Mouse (Mus musculus) embryonic facial prominence, embryonic 11.5 days (tissue): Measurements from ENCODE around the gene Cope. TPM values are rescaled to one million over a fixed set of nuclear protein-coding genes. Genes with fewer than 3 reads are reported as not detected.

Experiments used
- ATAC-seq: fragments of 200-750 bp; cut with Nextera tagmentation; replicated peaks from 2 replicates; pipeline ENCODE4 v1.8.0; 2017; ENCODE audit warnings: low read depth; ENCODE audit not compliant: insufficient number of reproducible peaks, low FRiP score, low TSS enrichment
- DNase-seq: peaks from one replicate; pipeline ENCODE4 v3.0.0-alpha.2; 2015; ENCODE audit warnings: low spot score
- H3K27ac ChIP-seq: fragments of 300-500 bp; sonication (generic); replicated peaks from 2 replicates; pipeline ENCODE4 v1.5.1; 2014; ENCODE audit warnings: mild to moderate bottlenecking, low read depth, low read length, control low read depth
- H3K27me3 ChIP-seq: fragments of 300-500 bp; sonication (generic); 2 replicates; pipeline ENCODE4 v1.6.1; 2014; ENCODE audit warnings: mild to moderate bottlenecking, low read length, moderate library complexity, mixed read lengths; ENCODE audit not compliant: control insufficient read depth, insufficient read depth
- H3K36me3 ChIP-seq: fragments of 300-500 bp; sonication (generic); replicated peaks from 2 replicates; pipeline ENCODE4 v1.6.1; 2014; ENCODE audit warnings: low read depth, mild to moderate bottlenecking, low read length, moderate library complexity, mixed read lengths; ENCODE audit not compliant: control insufficient read depth, insufficient read depth
- H3K4me1 ChIP-seq: fragments of 300-500 bp; sonication (generic); 2 replicates; pipeline ENCODE4 v1.6.1; 2014; ENCODE audit warnings: low read length, mixed read lengths; ENCODE audit not compliant: control insufficient read depth, insufficient read depth
- H3K4me2 ChIP-seq: fragments of 300-500 bp; sonication (generic); 2 replicates; pipeline ENCODE4 v1.6.1; 2014; ENCODE audit warnings: low read depth, mild to moderate bottlenecking, control low read depth, low read length, moderate library complexity
- H3K4me3 ChIP-seq: fragments of 300-500 bp; sonication (generic); 2 replicates; pipeline ENCODE4 v1.5.1; 2014; ENCODE audit warnings: low read depth, low read length, control low read depth
- H3K9ac ChIP-seq: fragments of 300-500 bp; sonication (generic); replicated peaks from 2 replicates; pipeline ENCODE4 v1.6.1; 2014; ENCODE audit warnings: mild to moderate bottlenecking, control low read depth, low read length
- H3K9me3 ChIP-seq: fragments of 300-500 bp; sonication (generic); replicated peaks from 2 replicates; pipeline ENCODE4 v1.6.1; 2016; ENCODE audit warnings: mild to moderate bottlenecking, low read length, inconsistent platforms, mixed read lengths; ENCODE audit not compliant: control insufficient read depth
- WGBS: fragments of 180-500 bp; shearing (Covaris S2); extraction: QIAGEN DNeasy Blood & Tissue Kit; methylation state at CpG from one replicate; pipeline ENCODE4 v1.1.7; 2014; 5-methylcytosine and 5-hydroxymethylcytosine counted together
- polyA plus RNA-seq: library from polyadenylated mRNA; unstranded; fragments of >200 nt; fragmentation: Nextera tagmentation; extraction: Ambion mirVana; gene quantifications from 2 replicates; pipeline ENCODE4 v1.2.1, GENCODE M21; 2014

Gene Cope
- polyA plus RNA-seq: 220 and 271 TPM in 2 replicates

GRCm38 (mm10) chr8:70302358-70302890 is at the start of gene Cope, which contains the start of gene Ddx49:
Gene Cope (plus strand): TSS chr8:70302518.
Gene Ddx49 (minus strand): TSS chr8:70302489.
- no peaks in the 10 kb centered on the region for H3K27me3 ChIP-seq
- WGBS: under 1% methylated on average over 40 of the region's 40 CpGs
- H3K9me3 ChIP-seq: no peaks in the 10 kb centered on the region
- ATAC-seq: peak; percentile 87
- peak within 1 kb of the TSS; percentile 74 for H3K9ac ChIP-seq
- DNase-seq: peak; percentile 97
- peak within 1 kb of the TSS; percentile 81 for H3K4me3 ChIP-seq
- H3K36me3 ChIP-seq: peaks cover 7% of the 10 kb centered on the region
- H3K4me1 ChIP-seq: peaks cover 4% of the 10 kb centered on the region; the same call in 1 of the 2 replicates
- peak within 1 kb of the TSS; percentile 6; the same call in 1 of the 2 replicates for H3K27ac ChIP-seq
- peak within 1 kb of the TSS; percentile 80 for H3K4me2 ChIP-seq

GRCm38 (mm10) chr8:70254628-70255027 is 47.7 kb upstream of the Cope start:
- no peaks in the 10 kb centered on the region for H3K27me3 ChIP-seq
- H3K9ac ChIP-seq: no peak overlapping the region
- H3K4me2 ChIP-seq: no peak overlapping the region
- H3K27ac ChIP-seq: no peak overlapping the region
- H3K4me3 ChIP-seq: no peak overlapping the region
- H3K9me3 ChIP-seq: no peaks in the 10 kb centered on the region
- WGBS: 84% methylated on average over 1 of the region's 1 CpGs
- H3K36me3 ChIP-seq: peaks cover 32% of the 10 kb centered on the region
- ATAC-seq (no peak), DNase-seq (no peak)
- H3K4me1 ChIP-seq: no peaks in the 10 kb centered on the region

- peaks cover 42% of the 10 kb centered on the region for H3K36me3 ChIP-seq
- no peak for ATAC-seq
These were observed 44.9 kb upstream of the Cope start for GRCm38 (mm10) chr8:70257456-70257855.

GRCm38 (mm10) chr8:70258600-70258999 is 43.7 kb upstream of the Cope start:
- H3K36me3 ChIP-seq: peaks cover 41% of the 10 kb centered on the region
- H3K9me3 ChIP-seq: no peaks in the 10 kb centered on the region
- 96% methylated on average over 5 of the region's 5 CpGs for WGBS

More at GRCm38 (mm10) chr8:70257456-70257855, 44.9 kb upstream of the Cope start:
- WGBS: 89% methylated on average over 3 of the region's 3 CpGs
- no peak for DNase-seq
- Histone ChIP-seq H3K4me1 (no peaks in the 10 kb centered on the region), H3K4me2 (no peak overlapping the region), H3K27me3 (no peaks in the 10 kb centered on the region), H3K9ac (no peak overlapping the region), H3K4me3 (no peak overlapping the region), H3K9me3 (no peaks in the 10 kb centered on the region), H3K27ac (no peak overlapping the region)

GRCm38 (mm10) chr8:70259043-70259442 is 43.3 kb upstream of the Cope start:
- WGBS: 88% methylated on average over 2 of the region's 2 CpGs

More at GRCm38 (mm10) chr8:70258600-70258999, 43.7 kb upstream of the Cope start:
- Histone ChIP-seq H3K4me1 (no peaks in the 10 kb centered on the region), H3K27me3 (no peaks in the 10 kb centered on the region), H3K27ac (no peak overlapping the region), H3K9ac (no peak overlapping the region), H3K4me2 (no peak overlapping the region), H3K4me3 (no peak overlapping the region)
- ATAC-seq (no peak), DNase-seq (no peak)

GRCm38 (mm10) chr8:70267674-70268073 is 34.6 kb upstream of the Cope start:
- Histone ChIP-seq H3K4me1 (no peaks in the 10 kb centered on the region), H3K4me2 (no peak overlapping the region), H3K4me3 (no peak overlapping the region), H3K27me3 (no peaks in the 10 kb centered on the region), H3K9ac (no peak overlapping the region), H3K9me3 (no peaks in the 10 kb centered on the region), H3K36me3 (peaks cover 5% of the 10 kb centered on the region), H3K27ac (no peak overlapping the region)
- no peak for DNase-seq
- WGBS: 87% methylated on average over 3 of the region's 3 CpGs
- ATAC-seq: no peak

More at GRCm38 (mm10) chr8:70259043-70259442, 43.3 kb upstream of the Cope start:
- Histone ChIP-seq H3K9me3 (no peaks in the 10 kb centered on the region), H3K9ac (no peak overlapping the region), H3K27me3 (no peaks in the 10 kb centered on the region), H3K4me2 (no peak overlapping the region), H3K4me1 (no peaks in the 10 kb centered on the region), H3K27ac (no peak overlapping the region), H3K4me3 (no peak overlapping the region), H3K36me3 (peaks cover 41% of the 10 kb centered on the region)
- DNase-seq: no peak
- no peak for ATAC-seq

GRCm38 (mm10) chr8:70268311-70268710 is 34.0 kb upstream of the Cope start:
- Histone ChIP-seq H3K4me1 (no peaks in the 10 kb centered on the region), H3K27me3 (no peaks in the 10 kb centered on the region), H3K4me3 (no peak overlapping the region), H3K27ac (no peak overlapping the region), H3K9ac (no peak overlapping the region), H3K36me3 (peaks cover 4% of the 10 kb centered on the region), H3K4me2 (no peak overlapping the region), H3K9me3 (no peaks in the 10 kb centered on the region)
- ATAC-seq: no peak
- 57% methylated on average over 5 of the region's 5 CpGs for WGBS
- DNase-seq: no peak

- no peak overlapping the region for H3K9ac ChIP-seq
- H3K36me3 ChIP-seq: peaks cover 4% of the 10 kb centered on the region
- H3K27me3 ChIP-seq: no peaks in the 10 kb centered on the region
- H3K4me1 ChIP-seq: no peaks in the 10 kb centered on the region
- DNase-seq: peak; percentile 37
- H3K4me3 ChIP-seq: no peak overlapping the region
- 52% methylated on average over 11 of the region's 11 CpGs for WGBS
- no peak overlapping the region for H3K27ac ChIP-seq
- no peak overlapping the region for H3K4me2 ChIP-seq
- no peak for ATAC-seq
- H3K9me3 ChIP-seq: no peaks in the 10 kb centered on the region
These were observed 33.3 kb upstream of the Cope start for GRCm38 (mm10) chr8:70268799-70269565.
